Mouse (Mus musculus) myocyte (in vitro differentiated cells): ENCODE measurements around the gene Slc38a2. TPM values are rescaled to one million over a fixed set of nuclear protein-coding genes. Genes with fewer than 3 reads are reported as not detected.

Experiments
- H3K27me3 ChIP-seq: one replicate; pipeline ENCODE4 v1.6.1; 2011; ENCODE audit not compliant: control insufficient read depth, insufficient read depth, insufficient read length
- H3K36me3 ChIP-seq: one replicate; pipeline ENCODE4 v1.6.1; 2011; ENCODE audit not compliant: control insufficient read depth, insufficient read depth
- H3K4me2 ChIP-seq: one replicate; pipeline ENCODE4 v1.6.1; 2011; ENCODE audit warnings: low read depth, control low read depth
- H3K4me3 ChIP-seq: one replicate; pipeline ENCODE4 v1.5.1; 2011; ENCODE audit warnings: mild to moderate bottlenecking, control low read depth, moderate library complexity
- H3K79me2 ChIP-seq: one replicate; pipeline ENCODE4 v1.6.1; 2011; ENCODE audit not compliant: control insufficient read depth, insufficient read depth
- H3ac ChIP-seq: one replicate; pipeline ENCODE4 v1.6.1; 2011; ENCODE audit not compliant: control insufficient read depth, insufficient read length
- CEBPB ChIP-seq: IDR thresholded peaks from 2 replicates; pipeline ENCODE4 v1.6.1; 2011; ENCODE audit warnings: mild to moderate bottlenecking, moderate library complexity; ENCODE audit not compliant: poor library complexity, insufficient read depth, severe bottlenecking
- E2F4 ChIP-seq: IDR thresholded peaks from one replicate; pipeline ENCODE4 v1.6.1; 2011; ENCODE audit warnings: mild to moderate bottlenecking, control low read depth, moderate library complexity; ENCODE audit not compliant: insufficient read depth
- MAX ChIP-seq: IDR thresholded peaks from one replicate; pipeline ENCODE4 v1.6.1; 2011; ENCODE audit warnings: low read depth, mild to moderate bottlenecking, control low read depth
- MYOD1 ChIP-seq, 3 experiments: IDR thresholded peaks; one replicate each; pipeline ENCODE4 v1.6.1; 2011; ENCODE audit warnings: control low read depth in 2 of 3, low read depth in 2 of 3, mild to moderate bottlenecking in 2 of 3, moderate library complexity in 1 of 3; ENCODE audit not compliant: insufficient read length in 2 of 3, control insufficient read depth in 1 of 3
- MYOG ChIP-seq, 3 experiments: IDR thresholded peaks; one replicate each; pipeline ENCODE4 v1.6.1; 2011; ENCODE audit warnings: control low read depth in 2 of 3, low read depth in 2 of 3, mild to moderate bottlenecking in 2 of 3; ENCODE audit not compliant: insufficient read length in 2 of 3, control insufficient read depth in 1 of 3, insufficient read depth in 1 of 3
- POLR2A ChIP-seq: IDR thresholded peaks from one replicate; pipeline ENCODE4 v1.6.1; 2011; ENCODE audit warnings: low read depth, mild to moderate bottlenecking, control low read depth, moderate library complexity; ENCODE audit not compliant: insufficient read length
- POLR2AphosphoS2 ChIP-seq: IDR thresholded peaks from one replicate; pipeline ENCODE4 v1.6.1; 2011; ENCODE audit warnings: low read depth, control low read depth; ENCODE audit not compliant: insufficient read length
- REST ChIP-seq: IDR thresholded peaks from one replicate; pipeline ENCODE4 v1.6.1; 2011; ENCODE audit warnings: mild to moderate bottlenecking, control low read depth, moderate library complexity; ENCODE audit not compliant: insufficient read depth, insufficient read length
- SRF ChIP-seq: IDR thresholded peaks from one replicate; pipeline ENCODE4 v1.6.1; 2011; ENCODE audit warnings: low read depth; ENCODE audit not compliant: control insufficient read depth, insufficient read length
- TCF12 ChIP-seq: IDR thresholded peaks from one replicate; pipeline ENCODE4 v1.6.1; 2011; ENCODE audit warnings: mild to moderate bottlenecking, control low read depth; ENCODE audit not compliant: poor library complexity, insufficient read depth, severe bottlenecking
- TCF3 ChIP-seq: IDR thresholded peaks from one replicate; pipeline ENCODE4 v1.6.1; 2011; ENCODE audit warnings: low read depth, control low read depth; ENCODE audit not compliant: insufficient read length
- USF1 ChIP-seq: IDR thresholded peaks from one replicate; pipeline ENCODE4 v1.6.1; 2011; ENCODE audit warnings: low read depth, mild to moderate bottlenecking, control low read depth, moderate library complexity
- polyA plus RNA-seq: library from polyadenylated mRNA; unstranded; fragments of >200 nt; fragmentation: generic; extraction: Trizol; gene quantifications from one replicate; pipeline ENCODE4 v1.2.1, GENCODE M21; 2012; ENCODE audit warnings: missing spikeins

Gene Slc38a2
- polyA plus RNA-seq, 1 experiment, result 95.0 TPM

GRCm38 (mm10) chr15:96744882-96745296 is 45.4 kb upstream of the Slc38a2 start:
- H3K4me3 ChIP-seq, result no peak overlapping the region
- H3ac ChIP-seq, result no peak overlapping the region
- no peaks in the 10 kb centered on the region for H3K79me2 ChIP-seq
- no peak overlapping the region for H3K4me2 ChIP-seq
- no peak for TF ChIP-seq MAX
- TF ChIP-seq POLR2A, result no peak
- TF ChIP-seq CEBPB, result no peak
- TF ChIP-seq E2F4, result no peak
- no peak for TF ChIP-seq MYOD1 (IDR thresholded peaks at IDR 0.05; ENCODE audit: control insufficient read depth in 1 of 3, insufficient read length in 2 of 3, low read depth in 2 of 3)
- no peak for TF ChIP-seq MYOG (IDR thresholded peaks at IDR 0.05; ENCODE audit: control insufficient read depth in 1 of 3, insufficient read depth in 1 of 3, insufficient read length in 2 of 3, low read depth in 2 of 3)
- no peak for TF ChIP-seq REST
- TF ChIP-seq SRF, result no peak
- TF ChIP-seq POLR2AphosphoS2, result no peak
- no peak for TF ChIP-seq USF1
- TF ChIP-seq TCF12, result no peak
- no peak for TF ChIP-seq TCF3
- H3K27me3 ChIP-seq, result no peaks in the 10 kb centered on the region
- H3K36me3 ChIP-seq, result no peaks in the 10 kb centered on the region

- H3ac ChIP-seq, result no peak overlapping the region
- H3K27me3 ChIP-seq, result no peaks in the 10 kb centered on the region
- TF ChIP-seq POLR2AphosphoS2, result no peak
- no peak for TF ChIP-seq SRF
- no peak for TF ChIP-seq MYOG (IDR thresholded peaks at IDR 0.05; ENCODE audit: control insufficient read depth in 1 of 3, insufficient read depth in 1 of 3, insufficient read length in 2 of 3, low read depth in 2 of 3)
- H3K4me3 ChIP-seq, result no peak overlapping the region
- no peak overlapping the region for H3K4me2 ChIP-seq
- no peaks in the 10 kb centered on the region for H3K79me2 ChIP-seq
- no peaks in the 10 kb centered on the region for H3K36me3 ChIP-seq
Observed at GRCm38 (mm10) chr15:96744153-96744881, 44.8 kb upstream of the Slc38a2 start.

- no peaks in the 10 kb centered on the region for H3K36me3 ChIP-seq
- H3ac ChIP-seq, result no peak overlapping the region
- H3K79me2 ChIP-seq, result no peaks in the 10 kb centered on the region
- H3K4me3 ChIP-seq, result no peak overlapping the region
- TF ChIP-seq CEBPB (peak; percentile 68), TCF12 (no peak)
- no peaks in the 10 kb centered on the region for H3K27me3 ChIP-seq
- no peak overlapping the region for H3K4me2 ChIP-seq
Observed at GRCm38 (mm10) chr15:96743257-96743656, 43.7 kb upstream of the Slc38a2 start.

GRCm38 (mm10) chr15:96742591-96743241 is 43.2 kb upstream of the Slc38a2 start:
- Histone ChIP-seq H3K4me3 (no peak overlapping the region), H3K36me3 (no peaks in the 10 kb centered on the region), H3K4me2 (no peak overlapping the region), H3K79me2 (no peaks in the 10 kb centered on the region), H3K27me3 (no peaks in the 10 kb centered on the region), H3ac (no peak overlapping the region)
- no peak for TF ChIP-seq TCF3
- no peak for TF ChIP-seq POLR2AphosphoS2
- TF ChIP-seq REST, result no peak
- no peak for TF ChIP-seq MAX
- TF ChIP-seq MYOG (IDR thresholded peaks at IDR 0.05; ENCODE audit: control insufficient read depth in 1 of 3, insufficient read depth in 1 of 3, insufficient read length in 2 of 3, low read depth in 2 of 3), result no peak
- TF ChIP-seq TCF12, result no peak
- TF ChIP-seq POLR2A, result no peak
- TF ChIP-seq SRF, result no peak
- TF ChIP-seq E2F4, result no peak
- no peak for TF ChIP-seq CEBPB
- no peak for TF ChIP-seq USF1
- no peak for TF ChIP-seq MYOD1 (IDR thresholded peaks at IDR 0.05; ENCODE audit: control insufficient read depth in 1 of 3, insufficient read length in 2 of 3, low read depth in 2 of 3)

- H3K79me2 ChIP-seq, result no peaks in the 10 kb centered on the region
- H3K36me3 ChIP-seq, result no peaks in the 10 kb centered on the region
- no peak overlapping the region for H3K4me2 ChIP-seq
- H3K4me3 ChIP-seq, result no peak overlapping the region
- H3K27me3 ChIP-seq, result no peaks in the 10 kb centered on the region
- no peak overlapping the region for H3ac ChIP-seq
- TF ChIP-seq MYOG (IDR thresholded peaks at IDR 0.05; ENCODE audit: control insufficient read depth in 1 of 3, insufficient read depth in 1 of 3, insufficient read length in 2 of 3, low read depth in 2 of 3) (no peak), MAX (no peak), CEBPB (no peak), POLR2AphosphoS2 (no peak), USF1 (no peak), REST (no peak), POLR2A (no peak), TCF3 (no peak)
Observed at GRCm38 (mm10) chr15:96740865-96741561, 41.5 kb upstream of the Slc38a2 start.
